Mouse (Mus musculus) gastrocnemius, postnatal 14 days (tissue): ENCODE measurements around the gene Tex12. TPM values are rescaled to one million over a fixed set of nuclear protein-coding genes. Genes with fewer than 3 reads are reported as not detected.

ENCODE experiments used
- DNase-seq: peaks from one replicate; pipeline ENCODE4 v3.0.0; 2021; ENCODE audit warnings: mixed read lengths
- intact Hi-C: fragments of 180-260 bp; cut with DNase I; formaldehyde crosslinking; loops from one replicate; pipeline ENCODE4 v1.15.1; 2025; ENCODE audit warnings: low total_unique reads
- total RNA-seq, 2 experiments: library from RNA; stranded (reverse); gene quantifications; 2 replicates each; pipeline ENCODE4 v1.2.3; 2021

Tex12 gene
- total RNA-seq, 2 experiments from 2014 or later: not detected

- DNase-seq: no peak
- intact Hi-C loops: no loop called here
These were observed 4.8 kb upstream of the Tex12 start for GRCm38 (mm10) chr9:50565940-50566339.

GRCm38 (mm10) chr9:50565173-50565572 is 4.0 kb upstream of the Tex12 start:
- intact Hi-C loops: no loop called here
- no peak for DNase-seq

- intact Hi-C loops: no loop called here
- no peak for DNase-seq
These were observed 814 bp upstream of the Tex12 start for GRCm38 (mm10) chr9:50561918-50562360.

- no peak for DNase-seq
- intact Hi-C loops: no loop called here
These were observed 6.1 kb downstream of the Tex12 start, which contains the start of gene Bco2 for GRCm38 (mm10) chr9:50555094-50555446. Bco2 (minus strand) TSS chr9:50555181.

- intact Hi-C loops: no loop called here
- DNase-seq: peak; percentile 12
These were observed 6.7 kb downstream of the Tex12 start, which contains the start of gene Il18 for GRCm38 (mm10) chr9:50554241-50555093. Il18 (plus strand) TSS chr9:50554827.

- DNase-seq: no peak
- intact Hi-C loops: no loop called here
These were observed 7.6 kb downstream of the Tex12 start for GRCm38 (mm10) chr9:50553547-50553946.

- intact Hi-C loops: no loop called here
- DNase-seq: no peak
These were observed 8.9 kb downstream of the Tex12 start for GRCm38 (mm10) chr9:50552206-50552605.

- intact Hi-C loops: no loop called here
- no peak for DNase-seq
These were observed 12.2 kb downstream of the Tex12 start for GRCm38 (mm10) chr9:50548936-50549335.

GRCm38 (mm10) chr9:50547859-50548478 is 13.2 kb downstream of the Tex12 start:
- intact Hi-C loops: no loop called here
- no peak for DNase-seq

- DNase-seq: no peak
- intact Hi-C loops: no loop called here
These were observed 18.7 kb downstream of the Tex12 start for GRCm38 (mm10) chr9:50542401-50542800.

GRCm38 (mm10) chr9:50540170-50540569 is 21.0 kb downstream of the Tex12 start:
- intact Hi-C loops: no loop called here
- DNase-seq: no peak

GRCm38 (mm10) chr9:50537295-50537694 is 23.8 kb downstream of the Tex12 start:
- no peak for DNase-seq
- intact Hi-C loops: loop anchor here (10.0 kb wide), 1 partner anchor 202 kb away; no protein-coding TSS in a partner anchor

- intact Hi-C loops: loop anchor here (10.0 kb wide), 1 partner anchor 202 kb away; no protein-coding TSS in a partner anchor
These were observed 24.5 kb downstream of the Tex12 start for GRCm38 (mm10) chr9:50536603-50537135.

GRCm38 (mm10) chr9:50535930-50536329 is 25.2 kb downstream of the Tex12 start:
- DNase-seq: no peak
- intact Hi-C loops: loop anchor here (10.0 kb wide), 1 partner anchor 201 kb away; no protein-coding TSS in a partner anchor

More at GRCm38 (mm10) chr9:50536603-50537135, 24.5 kb downstream of the Tex12 start:
- DNase-seq: no peak

GRCm38 (mm10) chr9:50533791-50534190 is 27.3 kb downstream of the Tex12 start:
- DNase-seq: no peak
- intact Hi-C loops: loop anchor here (10.0 kb wide), 1 partner anchor 199 kb away; no protein-coding TSS in a partner anchor

GRCm38 (mm10) chr9:50533328-50533727 is 27.8 kb downstream of the Tex12 start:
- no peak for DNase-seq
- intact Hi-C loops: loop anchor here (10.0 kb wide), 1 partner anchor 199 kb away; no protein-coding TSS in a partner anchor

- DNase-seq: no peak
- intact Hi-C loops: loop anchor here (10.0 kb wide), 1 partner anchor 196 kb away; no protein-coding TSS in a partner anchor
These were observed 30.2 kb downstream of the Tex12 start for GRCm38 (mm10) chr9:50530890-50531289.

GRCm38 (mm10) chr9:50528293-50528892 is 32.7 kb downstream of the Tex12 start, which contains the start of gene Pts:
Pts (minus strand) TSS chr9:50528724.
- DNase-seq: peak; percentile 99
- intact Hi-C loops: loop anchor here (5.0 kb wide), 1 partner anchor 66 kb away; no protein-coding TSS in a partner anchor

- no peak for DNase-seq
- intact Hi-C loops: loop anchor here (5.0 kb wide), 1 partner anchor 66 kb away; no protein-coding TSS in a partner anchor
These were observed 33.3 kb downstream of the Tex12 start for GRCm38 (mm10) chr9:50527860-50528259.
